Mouse (Mus musculus): ENCODE measurements at regions not wholly inside any gene's neighbourhood (a gene's known extent, or its start where the extent isn't known, plus 50 kb on each side); places are given as distances from the start of the nearest gene placed in this dataset.
A peak's percentile ranks its signal among the peaks of the same experiment; 100 is the strongest.

- DNase-seq (ENCODE audit: low read depth, low spot score) = peak; percentile 10
These were observed 4328.9 kb upstream of the Gm7489 start for GRCm38 (mm10) chr15:49555793-49556192.

- DNase-seq (ENCODE audit: low read depth, low spot score) = no peak
These were observed 4324.3 kb upstream of the Gm7489 start for GRCm38 (mm10) chr15:49560401-49560800.

DNA sequence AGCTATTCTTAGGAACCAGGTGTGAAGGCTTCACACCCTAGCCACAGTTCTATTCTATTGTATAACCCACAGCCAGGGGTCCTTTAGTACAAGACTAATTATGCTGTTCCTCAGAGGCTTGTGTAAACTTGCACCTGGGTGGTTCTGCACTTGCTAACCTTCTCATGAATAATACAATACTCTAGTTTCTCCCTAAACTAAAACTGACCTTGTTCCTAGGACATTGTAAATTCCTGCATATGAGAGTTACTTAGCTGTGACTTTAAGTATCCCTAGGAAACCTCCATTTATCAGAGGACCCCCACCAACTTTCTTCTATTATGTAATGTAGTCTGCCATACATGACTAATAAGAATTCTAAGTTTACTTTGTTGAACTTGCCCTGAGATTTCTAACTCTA, 4295.9 kb upstream of the Gm7489 start:
- DNase-seq (ENCODE audit: low read depth, low spot score) = no peak

DNA sequence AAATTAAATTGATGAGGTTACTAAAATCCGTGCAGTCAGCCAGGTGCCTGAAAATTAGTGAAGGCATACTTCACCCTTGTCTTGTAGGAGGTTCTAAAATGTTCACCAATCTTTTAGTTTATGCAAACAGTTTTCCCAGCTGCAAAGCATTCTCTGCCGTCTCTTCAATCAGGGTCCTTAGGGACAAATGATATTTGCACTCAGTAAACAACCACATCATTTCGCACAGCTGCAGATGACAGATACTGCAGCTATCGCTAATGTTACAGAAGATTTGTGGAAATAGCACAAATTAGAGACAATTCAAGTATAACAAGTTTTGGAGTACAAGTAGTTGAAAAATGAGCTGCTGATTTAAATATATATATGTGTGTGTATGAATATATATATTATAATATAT, 4270.8 kb upstream of the Gm7489 start:
- no peak for DNase-seq (ENCODE audit: low read depth, low spot score)

- no peak for DNase-seq (ENCODE audit: low read depth, low spot score)
These were observed 4237.3 kb upstream of the Gm7489 start for GRCm38 (mm10) chr15:49647361-49647760.

DNA sequence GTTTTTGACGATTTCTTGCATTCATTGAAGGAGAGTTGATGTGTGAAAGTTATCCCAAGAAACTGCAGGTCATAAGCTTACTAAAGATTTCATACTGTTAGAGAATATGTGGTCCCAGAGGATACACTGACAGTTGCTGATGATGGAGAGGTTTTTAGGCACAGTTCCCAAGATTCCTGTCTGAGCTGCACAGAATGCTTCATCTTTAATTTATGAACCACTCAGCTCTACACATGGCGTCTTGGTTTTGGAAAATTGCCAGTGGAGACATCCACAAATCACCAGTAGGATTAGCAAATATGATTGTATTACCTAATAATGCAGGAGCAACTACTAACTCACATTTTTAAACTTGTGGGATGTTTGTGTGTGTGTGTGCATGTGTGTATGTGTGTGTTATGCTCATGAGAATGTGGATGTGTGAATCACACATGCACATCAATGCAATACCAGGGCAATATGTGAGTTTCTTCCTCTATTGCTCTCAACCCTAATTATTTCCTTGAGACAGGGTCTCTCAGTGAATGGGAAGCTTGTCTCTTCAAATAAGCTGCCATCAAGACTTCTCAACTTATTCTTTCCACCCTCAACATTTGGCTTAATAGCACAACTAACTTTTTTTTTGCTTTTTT, 4234.0 kb upstream of the Gm7489 start:
- DNase-seq (ENCODE audit: low read depth, low spot score) = no peak

GRCm38 (mm10) chr15:49653728-49654127, 4231.0 kb upstream of the Gm7489 start:
- DNase-seq (ENCODE audit: low read depth, low spot score) = no peak

DNA sequence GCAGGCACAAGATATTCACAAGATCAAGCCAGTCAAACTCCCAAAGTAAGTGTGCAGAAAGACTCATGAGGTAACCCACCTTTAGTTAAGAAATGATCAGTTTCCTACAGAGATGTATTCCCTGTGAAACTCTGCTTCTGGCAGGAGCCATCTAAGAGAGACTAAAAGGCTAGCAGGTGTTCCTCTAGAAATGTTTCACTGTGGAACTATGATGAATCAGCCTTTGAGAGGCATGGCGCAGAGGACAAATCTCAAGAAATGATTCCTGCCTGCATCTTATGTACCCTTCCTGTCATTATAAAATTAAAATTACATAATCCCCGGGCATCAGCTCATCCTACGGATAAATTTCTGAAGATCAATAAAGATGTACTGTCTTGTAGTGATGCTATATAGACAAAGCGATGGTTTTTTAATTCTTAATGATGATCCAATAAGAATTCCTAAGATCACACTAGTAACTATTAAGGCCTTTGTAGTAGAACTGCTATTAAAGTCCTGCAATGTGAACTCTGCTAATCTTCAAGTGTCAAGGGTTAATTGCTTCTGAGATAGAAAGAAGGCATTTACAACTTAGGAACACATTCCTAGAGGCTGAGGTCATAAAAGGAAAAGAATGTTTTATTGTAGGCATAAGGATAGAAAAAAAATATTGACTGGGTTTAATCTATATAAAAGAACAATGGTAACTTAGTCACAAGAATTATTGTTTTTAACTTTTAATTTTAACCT, 4219.7 kb upstream of the Gm7489 start:
- DNase-seq (ENCODE audit: low read depth, low spot score) = no peak
